Mouse (Mus musculus) kidney, postnatal 0 days (tissue): ENCODE measurements around the gene Wnt5b. TPM values are rescaled to one million over a fixed set of nuclear protein-coding genes. Genes with fewer than 3 reads are reported as not detected.
"Not testable (repeated sequence)": the region's sequence is repeated elsewhere in the genome, so short reads cannot be mapped to it uniquely, and the experiment has no call there.

Experiments
- ATAC-seq: fragments of 200-750 bp; cut with Nextera tagmentation; replicated peaks from 2 replicates; pipeline ENCODE4 v1.8.0; 2017; ENCODE audit warnings: low read depth, moderate number of reproducible peaks, moderate TSS enrichment, moderate library complexity; ENCODE audit not compliant: low FRiP score
- DNase-seq: peaks from one replicate; pipeline ENCODE4 v3.0.0-alpha.2; 2016; ENCODE audit warnings: low spot score
- H3K27ac ChIP-seq: fragments of 300-500 bp; sonication (generic); 2 replicates; pipeline ENCODE4 v1.5.1; 2014; ENCODE audit warnings: mild to moderate bottlenecking
- H3K27me3 ChIP-seq: fragments of 300-500 bp; sonication (generic); 2 replicates; pipeline ENCODE4 v1.6.1; 2014; ENCODE audit warnings: low read length, mixed read lengths; ENCODE audit not compliant: insufficient read depth
- H3K36me3 ChIP-seq: fragments of 300-500 bp; sonication (generic); 2 replicates; pipeline ENCODE4 v1.6.1; 2014; ENCODE audit warnings: low read length, mixed read lengths; ENCODE audit not compliant: insufficient read depth
- H3K4me1 ChIP-seq: fragments of 300-500 bp; sonication (generic); replicated peaks from 2 replicates; pipeline ENCODE4 v1.6.1; 2014; ENCODE audit warnings: antibody characterized with exemption, low read length, mixed read lengths; ENCODE audit not compliant: insufficient read depth
- H3K4me2 ChIP-seq: fragments of 300-500 bp; sonication (generic); 2 replicates; pipeline ENCODE4 v1.6.1; 2014; ENCODE audit warnings: mild to moderate bottlenecking, low read length, moderate library complexity, mixed read lengths
- H3K4me3 ChIP-seq: fragments of 300-500 bp; sonication (generic); replicated peaks from 2 replicates; pipeline ENCODE4 v1.5.1; 2014; ENCODE audit warnings: low read depth, low read length
- H3K9ac ChIP-seq: fragments of 300-500 bp; sonication (generic); 2 replicates; pipeline ENCODE4 v1.6.1; 2014; ENCODE audit warnings: low read depth, low read length
- H3K9me3 ChIP-seq: fragments of 300-500 bp; sonication (generic); replicated peaks from 2 replicates; pipeline ENCODE4 v1.6.1; 2016; ENCODE audit warnings: low read length, inconsistent platforms, mixed read lengths
- CTCF ChIP-seq: IDR thresholded peaks from 2 replicates; pipeline ENCODE4 v1.5.1; 2016; ENCODE audit warnings: antibody characterized with exemption, low read depth, mild to moderate bottlenecking, moderate library complexity
- WGBS: fragments of 180-500 bp; shearing (Covaris S2); extraction: QIAGEN DNeasy Blood & Tissue Kit; methylation state at CpG from one replicate; pipeline ENCODE4 v1.1.7; 2014; 5-methylcytosine and 5-hydroxymethylcytosine counted together
- polyA plus RNA-seq: library from polyadenylated mRNA; unstranded; fragments of >200 nt; fragmentation: Nextera tagmentation; extraction: Ambion mirVana; gene quantifications from 2 replicates; pipeline ENCODE4 v1.2.1, GENCODE M21; 2015

Gene Wnt5b
- polyA plus RNA-seq, 1 experiment from 2014 or later: 12.2 TPM

GRCm38 (mm10) chr6:119486381-119487084 lies 57.6 kb downstream of the Wnt5b start:
- Histone ChIP-seq H3K36me3 (no peaks in the 10 kb centered on the region; the same call in 1 of the 2 replicates), H3K27me3 (no peaks in the 10 kb centered on the region), H3K9ac (no peak overlapping the region), H3K9me3 (no peaks in the 10 kb centered on the region), H3K27ac (no peak overlapping the region), H3K4me3 (no peak overlapping the region), H3K4me1 (peaks cover 11% of the 10 kb centered on the region; the same call in 1 of the 2 replicates), H3K4me2 (no peak overlapping the region)
- TF ChIP-seq CTCF: no peak
- no peak for ATAC-seq
- WGBS: 91% methylated on average over 12 of the region's 12 CpGs
- DNase-seq: no peak

DNA sequence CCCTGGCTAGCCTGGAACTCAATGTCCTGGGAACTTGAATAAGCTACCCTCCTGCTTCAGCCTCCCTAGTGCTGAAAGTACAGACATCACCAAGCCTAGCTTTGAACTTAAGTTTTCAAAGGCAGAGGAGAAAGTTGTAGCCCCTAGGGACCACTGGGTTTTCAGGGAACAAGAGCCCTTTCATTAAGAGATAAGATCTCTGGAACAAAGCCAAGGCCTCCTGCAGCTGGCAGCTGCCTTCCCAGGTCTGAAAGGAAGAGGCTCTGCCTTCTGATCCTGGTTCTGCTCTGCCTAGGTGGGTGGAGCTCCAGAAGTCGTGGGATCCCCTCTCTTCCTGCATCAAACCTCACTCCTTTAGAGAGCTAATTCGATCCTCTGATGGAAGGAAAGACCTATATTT lies 58.7 kb downstream of the Wnt5b start:
- H3K27me3 ChIP-seq: no peaks in the 10 kb centered on the region
- no peak for DNase-seq
- 4% methylated on average over 2 of the region's 2 CpGs for WGBS
- no peaks in the 10 kb centered on the region for H3K9me3 ChIP-seq
- H3K4me2 ChIP-seq: no peak overlapping the region
- no peaks in the 10 kb centered on the region; the same call in 1 of the 2 replicates for H3K36me3 ChIP-seq
- H3K4me1 ChIP-seq: peaks cover 11% of the 10 kb centered on the region
- no peak overlapping the region for H3K4me3 ChIP-seq
- no peak for ATAC-seq
- H3K9ac ChIP-seq: no peak overlapping the region
- TF ChIP-seq CTCF: no peak
- H3K27ac ChIP-seq: no peak overlapping the region

- no peak for ATAC-seq
- peak; percentile 69 for TF ChIP-seq CTCF
- H3K9me3 ChIP-seq: no peaks in the 10 kb centered on the region
- DNase-seq: peak; percentile 89
- H3K9ac ChIP-seq: no peak overlapping the region
- 32% methylated on average over 16 of the region's 16 CpGs for WGBS
- peak overlapping the region; percentile 87 for H3K4me2 ChIP-seq
- peaks cover 10% of the 10 kb centered on the region; the same call in 1 of the 2 replicates for H3K4me1 ChIP-seq
- no peak overlapping the region for H3K27ac ChIP-seq
- no peaks in the 10 kb centered on the region for H3K27me3 ChIP-seq
- H3K4me3 ChIP-seq: peak overlapping the region; percentile 23; the same call in 1 of the 2 replicates
- no peaks in the 10 kb centered on the region; the same call in 1 of the 2 replicates for H3K36me3 ChIP-seq
These were observed 61.1 kb downstream of the Wnt5b start for GRCm38 (mm10) chr6:119482958-119483600.

- not testable (repeated sequence) for DNase-seq, H3K27ac ChIP-seq
- H3K4me1 ChIP-seq: peaks cover 16% of the 10 kb centered on the region; the same call in 1 of the 2 replicates
These were observed 62.3 kb downstream of the Wnt5b start for GRCm38 (mm10) chr6:119481741-119482390.

GRCm38 (mm10) chr6:119480706-119481331 lies 63.3 kb downstream of the Wnt5b start:
- Histone ChIP-seq H3K9me3 (no peaks in the 10 kb centered on the region), H3K4me3 (peak overlapping the region; percentile 69), H3K9ac (peak overlapping the region; percentile 94), H3K36me3 (no peaks in the 10 kb centered on the region; the same call in 1 of the 2 replicates), H3K27ac (peak overlapping the region; percentile 99; the same call in 1 of the 2 replicates), H3K27me3 (no peaks in the 10 kb centered on the region), H3K4me2 (peak overlapping the region; percentile 87), H3K4me1 (peaks cover 16% of the 10 kb centered on the region; the same call in 1 of the 2 replicates)
- TF ChIP-seq CTCF: no peak
- peak; percentile 19 for ATAC-seq
- 2% methylated on average over 33 of the region's 33 CpGs for WGBS
- no peak for DNase-seq

More at GRCm38 (mm10) chr6:119481741-119482390, 62.3 kb downstream of the Wnt5b start:
- ATAC-seq, H3K9me3 ChIP-seq, H3K27me3 ChIP-seq, H3K36me3 ChIP-seq: not testable (repeated sequence)
- Histone ChIP-seq H3K9ac (0 out of 2 replicates have a peak overlapping the region, but pooled peaks have one; percentile 28), H3K4me2 (peak overlapping the region; percentile 87), H3K4me3 (peak overlapping the region; percentile 21)
- 3% methylated on average over 10 of the region's 10 CpGs for WGBS
